Mouse (Mus musculus) right cerebral cortex, adult 18-20 months (tissue): ENCODE results near the gene Mrpl22.
"Not testable (repeated sequence)": the region's sequence is repeated elsewhere in the genome, so short reads cannot be mapped to it uniquely, and the experiment has no call there.

Experiments used
- DNase-seq: peaks from one replicate; pipeline ENCODE4 v3.0.0; 2022; ENCODE audit warnings: mixed read lengths

The Mrpl22 gene

DNA sequence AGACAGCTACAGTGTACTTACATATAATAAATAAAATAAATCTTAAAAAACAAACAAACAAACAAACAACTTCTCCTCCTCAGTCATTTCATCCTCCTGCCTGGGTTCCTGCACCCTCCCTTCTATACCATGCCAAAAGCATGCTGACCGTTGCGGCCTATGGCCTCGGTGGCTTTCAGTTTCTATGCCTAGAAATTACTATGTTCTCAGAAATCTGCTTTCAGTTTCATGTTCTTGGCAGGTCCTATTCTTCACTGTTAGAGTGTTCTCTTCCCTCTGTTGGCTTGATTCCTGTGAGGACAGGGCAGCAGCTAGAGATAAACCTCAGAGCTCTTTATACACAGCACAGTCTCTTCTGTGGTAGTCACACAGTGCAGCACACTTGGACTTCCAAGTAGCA, 12.1 kb downstream of the Mrpl22 start:
- no peak for DNase-seq

- DNase-seq = no peak
These were observed 18.2 kb downstream of the Mrpl22 start for GRCm38 (mm10) chr11:58189675-58190074.

GRCm38 (mm10) chr11:58193326-58193725, 21.9 kb downstream of the Mrpl22 start:
- no peak for DNase-seq

GRCm38 (mm10) chr11:58193860-58194520, 22.5 kb downstream of the Mrpl22 start:
- no peak for DNase-seq

DNA sequence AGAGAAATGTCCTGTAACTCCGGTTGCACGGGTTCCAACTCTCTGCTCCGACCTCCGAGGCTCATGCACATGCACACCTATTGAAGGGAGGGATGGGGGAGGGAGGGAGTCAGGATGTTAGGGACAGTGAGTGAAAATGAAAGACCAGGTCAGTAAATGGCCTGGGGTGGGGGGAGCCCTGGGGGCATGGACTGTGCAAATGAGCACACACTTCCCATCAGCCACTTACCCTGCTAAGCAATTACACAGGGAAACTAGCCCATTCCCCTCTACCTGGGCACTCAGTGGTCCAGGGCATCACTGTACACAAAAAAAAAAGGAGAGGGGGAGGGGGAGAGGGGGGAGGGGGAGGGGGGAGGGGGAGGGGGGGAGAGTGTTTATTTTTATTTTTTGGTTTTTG, 27.2 kb downstream of the Mrpl22 start:
- no peak for DNase-seq

GRCm38 (mm10) chr11:58199229-58200037, 28.0 kb downstream of the Mrpl22 start, which contains the start of the genes Igtp and Irgm2:
TSS of gene Igtp (plus strand) at chr11:58199556.
TSS of gene Irgm2 (plus strand) at chr11:58199618.
- peak; percentile 51 for DNase-seq

GRCm38 (mm10) chr11:58200226-58200625, 28.8 kb downstream of the Mrpl22 start:
- DNase-seq = no peak

- no peak for DNase-seq
These were observed 29.6 kb downstream of the Mrpl22 start for GRCm38 (mm10) chr11:58201052-58201451.

- no peak for DNase-seq
These were observed 38.9 kb downstream of the Mrpl22 start for GRCm38 (mm10) chr11:58210321-58210886.

DNA sequence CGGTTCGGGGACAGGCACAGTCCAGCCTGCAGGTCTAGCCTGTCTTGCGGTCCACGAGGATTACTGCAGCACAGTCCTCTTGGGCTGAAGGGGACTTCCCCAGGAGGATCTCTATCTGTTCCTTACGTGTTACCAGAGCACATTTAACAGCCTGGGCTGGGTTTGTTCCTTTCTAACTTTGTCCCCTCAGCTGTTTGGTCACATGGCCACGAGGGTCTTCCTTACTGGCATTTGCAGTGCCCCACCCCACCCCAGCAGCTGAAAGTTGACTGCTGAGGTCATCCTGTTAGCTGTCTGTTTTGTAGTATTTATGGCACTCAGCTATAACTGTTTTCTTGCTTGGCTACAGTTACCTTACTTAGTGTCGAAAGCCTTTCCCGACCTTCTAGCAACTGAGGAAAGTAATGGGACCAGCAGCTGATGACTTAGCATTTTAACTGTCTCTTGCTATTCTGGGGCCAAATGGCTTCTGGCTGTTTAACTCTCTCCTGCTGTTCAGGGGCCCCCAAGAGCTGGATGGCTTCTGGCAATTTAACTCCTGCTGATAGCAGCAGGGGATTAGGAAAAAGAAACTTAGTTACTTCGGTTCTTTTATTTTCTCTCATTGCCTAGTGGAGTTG, 39.7 kb downstream of the Mrpl22 start:
- no peak for DNase-seq

- no peak for DNase-seq
These were observed 40.2 kb downstream of the Mrpl22 start for GRCm38 (mm10) chr11:58211682-58212067.

DNA sequence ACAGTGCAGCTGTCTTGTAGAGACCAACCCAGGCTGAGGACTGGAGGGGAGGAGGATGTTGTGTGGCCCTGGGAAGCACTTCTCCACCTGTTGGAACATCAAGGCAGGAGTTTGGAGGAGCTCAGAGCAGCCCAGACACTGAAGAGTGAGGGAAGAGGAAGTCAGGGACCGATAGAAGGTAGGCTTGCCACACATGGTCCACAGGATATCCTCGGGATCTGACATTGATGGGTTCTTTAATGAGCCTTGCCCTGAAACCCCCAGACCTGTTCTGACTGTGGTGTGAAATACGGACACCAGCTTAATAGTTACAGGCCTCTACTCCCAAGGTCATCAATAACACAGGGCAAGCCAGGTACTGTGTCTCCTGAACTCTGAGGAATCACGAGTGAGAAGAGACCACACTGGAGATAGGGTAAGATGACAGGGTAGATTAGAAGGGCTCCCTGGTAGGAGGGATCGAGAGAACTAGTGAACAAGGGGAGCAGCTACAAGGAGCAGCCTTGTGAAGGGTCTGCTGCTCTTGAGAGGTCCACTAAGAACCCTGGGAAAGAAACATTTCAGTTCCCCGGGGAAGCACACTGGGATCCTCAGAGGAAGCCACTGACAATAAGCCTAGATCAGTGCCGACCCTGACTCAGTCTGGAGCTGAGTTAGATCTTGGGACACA, 42.3 kb downstream of the Mrpl22 start:
- DNase-seq = no peak

GRCm38 (mm10) chr11:58214391-58215048, 43.1 kb downstream of the Mrpl22 start:
- peak; percentile 38 for DNase-seq

DNA sequence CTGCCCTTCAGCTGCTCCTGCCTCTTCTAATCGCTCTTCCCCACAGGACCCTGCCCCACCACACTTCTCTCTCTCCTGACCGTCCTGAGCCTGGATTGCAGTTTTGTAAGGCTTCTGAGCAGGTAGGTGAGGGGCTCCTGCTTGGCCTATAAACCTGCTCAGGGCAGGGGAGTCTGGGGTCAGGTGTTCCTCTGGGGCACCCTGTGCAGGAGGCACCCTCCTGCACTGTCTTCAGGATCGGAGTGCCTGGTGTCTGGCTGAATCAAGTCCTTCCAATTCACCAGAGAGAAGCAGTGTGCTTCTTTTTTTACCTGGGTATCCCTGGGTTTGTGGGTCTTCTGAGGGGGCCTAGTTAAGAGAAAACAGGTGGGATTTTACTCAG, 43.6 kb downstream of the Mrpl22 start:
- DNase-seq = not testable (repeated sequence)

- DNase-seq = no peak
These were observed 44.4 kb downstream of the Mrpl22 start for GRCm38 (mm10) chr11:58215814-58216213.

DNA sequence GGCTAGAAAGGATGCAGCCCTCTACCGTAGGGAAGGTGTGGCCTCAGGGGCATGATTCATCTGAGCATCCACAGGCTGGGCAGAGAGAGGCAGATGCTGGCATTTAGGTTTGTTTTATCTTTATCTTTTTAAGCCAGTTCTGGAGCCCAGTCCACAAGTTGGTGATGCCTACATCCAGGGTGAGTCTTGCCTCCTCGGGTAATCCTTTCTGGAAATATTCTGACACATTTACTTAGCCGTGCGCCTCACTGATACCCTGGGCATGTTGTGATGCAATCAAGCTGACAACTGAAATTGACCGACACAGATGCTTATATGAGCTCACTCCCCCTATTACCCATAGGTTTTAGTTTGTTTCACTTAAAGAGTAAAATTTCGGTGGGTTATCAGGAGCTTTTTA, 45.4 kb downstream of the Mrpl22 start:
- no peak for DNase-seq

GRCm38 (mm10) chr11:58223751-58224150, 52.3 kb downstream of the Mrpl22 start:
- no peak for DNase-seq

DNA sequence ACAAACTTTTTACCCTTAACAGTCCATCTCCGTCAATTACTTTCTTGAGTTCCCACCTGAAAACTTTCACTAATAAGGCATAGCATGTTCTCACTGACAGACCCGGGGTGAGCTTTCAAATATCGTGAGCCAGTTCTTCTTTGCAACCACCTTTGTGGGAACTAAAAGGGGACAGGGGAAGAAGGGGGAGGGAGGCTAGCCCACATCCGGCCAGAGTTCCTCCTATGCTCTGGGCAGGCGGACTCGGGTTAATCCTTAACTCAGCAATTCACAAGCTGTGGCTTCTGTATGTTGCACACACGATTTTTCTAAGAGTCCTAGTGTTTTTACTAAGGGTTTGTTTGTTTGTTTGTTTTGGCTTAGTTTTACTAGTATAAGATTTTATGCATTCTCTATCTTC, 52.9 kb downstream of the Mrpl22 start:
- no peak for DNase-seq

DNA sequence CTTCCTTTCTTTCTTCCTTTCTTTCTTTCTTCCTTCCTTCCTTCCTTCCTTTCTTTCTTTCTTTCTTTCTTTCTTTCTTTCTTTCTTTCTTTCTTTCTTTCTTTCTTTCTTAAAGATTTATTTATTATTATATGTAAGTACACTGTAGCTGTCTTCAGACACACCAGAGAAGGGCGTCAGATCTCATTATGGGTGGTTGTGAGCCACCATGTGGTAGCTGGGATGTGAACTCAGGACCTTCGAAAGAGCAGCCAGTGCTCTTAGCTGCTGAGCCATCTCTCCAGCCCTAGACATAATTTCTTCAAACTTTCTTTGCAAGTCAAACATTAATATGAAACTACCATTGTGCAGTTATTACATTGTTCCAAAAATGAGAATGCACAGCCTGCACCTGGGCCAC, 53.4 kb downstream of the Mrpl22 start:
- DNase-seq = not testable (repeated sequence)

DNA sequence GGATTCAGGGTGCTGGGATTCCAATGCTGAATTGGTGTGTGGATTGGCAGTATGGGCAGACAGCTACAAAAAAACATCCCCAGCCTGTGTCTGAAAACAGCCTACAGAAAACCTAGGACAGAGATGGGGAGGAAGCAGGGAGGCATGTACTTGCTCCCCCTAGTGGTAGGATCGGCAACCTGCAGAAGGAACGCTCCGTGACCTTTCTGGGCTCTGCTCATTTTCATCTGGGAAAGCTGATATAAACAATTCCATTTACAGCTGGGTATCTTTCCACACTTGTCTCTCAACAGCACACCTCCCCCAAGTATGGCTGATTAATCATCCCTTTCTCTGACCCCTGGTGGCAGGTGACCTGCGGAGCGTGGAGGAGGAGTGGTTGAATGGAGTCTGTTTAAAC, 54.2 kb downstream of the Mrpl22 start:
- peak; percentile 55 for DNase-seq

GRCm38 (mm10) chr11:58226425-58226824, 55.0 kb downstream of the Mrpl22 start:
- no peak for DNase-seq

- DNase-seq = not testable (repeated sequence)
These were observed 56.6 kb downstream of the Mrpl22 start for GRCm38 (mm10) chr11:58228021-58228420.
